Mouse (Mus musculus): ENCODE data around the gene Camta1.

Camta1 gene

DNA sequence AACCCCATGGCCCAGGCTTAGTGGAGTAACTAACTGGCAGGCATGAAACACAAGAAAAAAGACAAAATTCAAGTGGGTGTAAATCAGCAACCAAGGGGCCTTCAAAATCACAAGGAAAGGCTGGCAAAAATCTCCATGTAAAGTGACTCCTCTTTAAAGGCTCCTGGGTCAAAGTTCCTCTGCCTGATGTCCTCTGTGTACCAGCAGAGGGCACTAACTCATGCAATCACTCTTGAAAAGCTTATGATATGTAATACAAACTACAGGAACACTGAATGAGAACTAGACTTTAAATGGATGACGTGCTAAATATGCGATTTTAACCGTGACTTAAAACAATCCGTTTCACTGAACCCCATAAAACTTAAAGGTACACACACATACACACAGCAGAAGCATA is 83.2 kb downstream of the Camta1 start:
- DNase-seq, result no peak

DNA sequence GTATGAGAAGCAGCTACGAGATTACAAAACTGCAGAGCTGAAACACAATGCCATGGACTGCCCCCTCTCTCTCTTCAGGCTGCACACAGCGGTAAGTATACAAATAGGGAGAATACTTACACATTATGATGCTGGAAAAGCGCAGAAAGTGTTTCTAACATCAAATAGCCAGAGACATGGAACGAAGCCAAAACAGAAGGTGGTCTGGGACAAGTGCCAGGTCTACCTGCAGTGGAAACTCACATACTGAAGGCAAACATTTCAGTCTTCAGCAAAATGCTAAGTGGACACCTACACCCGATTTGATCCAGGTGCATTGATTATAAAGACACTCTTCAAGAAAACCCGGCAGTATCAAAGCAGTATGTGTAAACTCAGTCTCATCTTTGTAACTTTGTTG is 84.2 kb downstream of the Camta1 start:
- no peak for DNase-seq

DNA sequence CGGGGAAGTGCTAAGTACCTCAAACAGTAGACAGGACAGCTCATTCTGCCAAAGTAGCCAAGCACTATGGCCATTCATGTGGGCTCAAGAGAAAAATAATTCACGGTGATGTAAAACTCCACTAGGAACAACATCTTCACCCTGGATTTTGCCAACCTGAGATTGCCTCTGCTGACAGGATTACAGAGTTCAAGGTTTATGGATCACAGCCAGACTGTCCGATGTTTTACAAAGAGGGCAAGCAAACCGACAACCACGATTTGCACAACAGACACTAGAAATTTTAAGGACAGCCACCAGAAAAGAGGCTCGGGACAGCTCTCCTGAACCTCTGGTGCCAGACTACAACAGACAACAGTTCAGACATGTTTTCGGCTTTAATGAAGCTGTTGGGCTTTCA is 86.2 kb downstream of the Camta1 start:
- DNase-seq, result no peak

DNA sequence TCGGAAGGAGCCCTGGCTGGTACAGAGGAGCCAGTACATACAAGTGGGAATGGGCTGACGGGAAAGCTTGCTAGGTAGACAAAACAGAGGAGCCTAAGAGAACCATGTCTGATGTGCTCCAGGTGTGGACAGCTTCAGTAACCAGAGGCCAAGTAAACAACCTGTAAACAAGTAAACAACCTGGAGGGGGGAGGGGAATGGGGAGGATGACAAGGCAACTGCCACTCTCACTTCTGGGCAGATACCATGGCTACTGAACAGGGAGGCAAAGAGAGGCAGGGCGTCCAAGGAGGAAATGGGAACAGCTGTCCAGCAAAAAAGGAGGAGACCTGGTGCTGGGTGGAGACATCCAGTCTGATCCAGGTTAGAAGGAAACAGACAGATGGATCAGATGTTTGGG is 88.0 kb downstream of the Camta1 start:
- DNase-seq, result no peak

DNA sequence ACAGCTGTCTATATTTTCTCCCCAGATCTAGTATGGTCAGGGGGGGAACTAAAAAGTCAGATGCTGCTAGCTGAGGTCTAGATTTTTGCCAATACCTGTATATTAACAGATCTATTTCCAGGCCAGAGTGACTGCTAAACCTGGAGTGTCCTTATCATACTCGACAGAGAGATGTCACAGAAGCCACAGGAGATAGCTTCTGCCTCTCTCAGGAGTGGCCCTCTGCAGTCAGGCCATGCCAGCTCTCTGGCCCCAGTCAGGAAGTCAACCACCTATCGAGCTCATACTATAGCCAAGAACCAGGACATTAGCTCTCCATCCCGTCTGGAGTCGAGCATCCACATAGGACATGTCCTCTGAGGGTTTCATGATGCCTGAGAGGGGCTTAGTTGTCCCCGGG is 88.7 kb downstream of the Camta1 start:
- no peak for DNase-seq

DNA sequence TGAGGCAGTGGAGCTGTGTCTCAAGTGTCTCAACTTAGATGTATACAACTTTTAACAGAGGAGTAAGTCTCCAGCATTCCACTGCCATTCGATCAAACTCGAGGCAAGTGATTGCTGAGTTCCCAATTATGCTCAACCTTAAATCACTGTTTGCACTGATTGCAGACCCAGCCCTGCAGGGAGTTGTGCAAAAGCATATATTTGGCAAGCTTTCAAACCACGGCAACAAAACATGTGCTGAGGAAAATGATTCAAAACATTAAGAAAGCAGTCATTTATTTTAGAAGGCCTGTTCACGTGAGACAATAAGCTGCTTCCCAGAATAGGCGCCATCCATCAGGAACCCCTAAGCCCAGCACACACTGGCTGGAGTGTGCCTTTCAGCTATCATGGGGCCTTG is 91.0 kb downstream of the Camta1 start:
- DNase-seq, result no peak

DNA sequence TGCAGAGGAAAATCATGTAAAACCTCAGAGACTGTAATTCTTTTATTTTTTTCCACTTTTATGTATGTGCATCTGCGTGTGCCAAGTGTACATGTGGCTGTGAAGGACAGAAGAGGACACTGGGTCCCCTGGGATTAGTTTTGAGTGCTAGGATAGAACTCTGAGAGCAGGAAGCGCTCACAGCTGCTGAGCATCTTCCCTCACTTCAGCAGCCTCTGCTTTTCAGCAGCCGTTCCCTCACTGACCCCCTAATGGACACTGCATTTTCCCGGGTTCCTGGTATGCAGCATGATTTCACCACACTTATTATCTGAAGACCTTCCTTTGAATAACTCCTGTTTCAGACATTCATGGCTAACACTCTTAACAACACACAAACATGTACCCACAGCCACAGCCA is 93.9 kb downstream of the Camta1 start:
- DNase-seq, result no peak

DNA sequence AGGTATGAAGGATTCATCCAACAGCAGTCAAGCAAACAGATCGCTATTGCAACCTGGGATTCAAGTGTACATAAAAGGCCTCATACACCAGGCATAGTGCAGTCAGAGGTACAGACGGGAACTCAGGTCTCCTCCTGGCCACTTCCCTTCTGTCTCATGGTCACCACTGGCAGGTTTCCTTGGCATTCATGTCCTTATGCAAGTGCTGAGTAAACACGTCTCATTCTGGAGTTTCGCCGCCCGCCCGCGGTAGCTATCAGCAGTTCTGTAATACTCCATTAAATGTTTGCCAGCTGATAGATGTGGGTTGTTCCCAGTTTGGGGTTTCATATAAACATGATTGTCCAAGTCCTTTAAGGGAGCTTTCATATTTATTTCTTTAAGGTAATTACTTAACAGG is 94.3 kb downstream of the Camta1 start:
- no peak for DNase-seq

DNA sequence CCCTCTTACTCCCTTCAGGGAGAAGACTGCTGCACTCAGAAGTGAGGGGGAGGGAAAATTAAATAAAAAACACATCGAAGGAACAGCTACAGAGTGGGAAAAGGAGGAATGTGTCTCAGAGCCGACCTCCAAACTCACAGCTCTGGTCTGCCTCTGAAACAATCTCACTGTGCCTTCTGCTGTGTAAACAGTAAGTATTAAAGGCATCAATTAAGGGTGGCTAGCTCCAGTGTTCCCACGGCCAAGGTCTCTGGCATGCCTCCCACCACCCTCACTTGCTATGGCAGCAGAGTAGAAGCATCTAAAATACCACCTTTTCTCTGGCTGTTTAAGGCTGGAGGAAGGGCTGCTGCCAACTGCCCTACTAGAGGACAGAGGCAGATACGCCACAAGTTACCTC is 96.3 kb downstream of the Camta1 start:
- DNase-seq, result no peak

DNA sequence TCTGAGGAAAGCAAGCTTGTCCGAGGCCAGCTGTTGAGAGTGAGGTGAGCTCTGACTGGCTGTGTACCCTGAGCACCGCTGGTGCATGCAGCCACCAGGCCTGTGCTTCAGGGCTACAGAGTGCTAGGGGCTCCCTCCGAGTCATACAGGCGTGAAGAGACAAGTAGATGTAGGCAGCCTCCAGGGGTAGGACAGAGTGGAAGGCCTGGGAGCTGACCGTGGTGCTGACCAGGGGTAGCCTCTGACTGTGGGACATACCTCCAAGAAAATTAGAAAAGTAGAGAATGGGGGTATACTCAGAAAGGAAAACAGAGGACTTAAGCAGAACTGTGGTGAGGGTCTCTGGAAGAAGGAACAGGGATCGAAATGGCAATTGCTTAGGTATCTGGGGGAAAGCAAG is 97.7 kb downstream of the Camta1 start:
- no peak for DNase-seq

DNA sequence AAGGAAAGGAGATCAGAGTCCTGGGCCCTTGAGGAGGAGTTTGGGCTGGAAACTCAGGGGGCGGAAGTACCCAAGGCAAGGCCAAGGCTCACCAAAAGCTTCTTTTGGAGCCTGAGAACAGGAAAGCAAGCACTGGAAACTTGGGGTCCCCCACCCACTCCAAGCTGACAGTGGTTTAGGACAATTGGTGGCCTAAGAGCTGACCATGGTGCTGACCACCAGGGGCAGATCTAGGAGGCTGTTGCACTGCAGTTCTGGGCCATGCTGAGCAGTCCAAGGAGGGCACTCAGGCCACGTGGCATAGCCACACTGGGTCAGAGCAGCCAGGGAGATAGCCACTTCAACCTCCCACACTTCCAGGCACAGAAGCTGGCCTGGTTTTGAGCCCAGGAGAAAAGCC is 102.6 kb downstream of the Camta1 start:
- no peak for DNase-seq

DNA sequence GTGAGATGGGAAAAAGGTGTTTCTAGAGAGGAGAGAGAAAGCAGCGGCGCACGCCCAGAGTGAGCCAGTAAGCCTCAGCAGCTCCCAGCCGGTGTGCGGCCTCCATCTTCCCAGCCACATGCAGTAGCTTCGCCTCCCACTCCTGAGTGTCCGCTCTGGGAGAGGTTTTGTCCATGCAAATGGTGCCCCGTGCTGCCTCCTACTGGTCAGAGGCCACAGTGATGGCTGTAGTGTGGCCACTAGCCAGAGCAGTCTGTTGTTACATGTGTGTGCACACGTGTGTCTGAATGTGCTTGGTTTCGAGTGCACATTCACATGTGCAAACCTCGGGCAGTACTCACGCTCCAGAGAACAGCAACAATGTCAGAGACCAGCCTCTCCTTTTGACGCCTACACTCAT is 103.3 kb downstream of the Camta1 start:
- no peak for DNase-seq

DNA sequence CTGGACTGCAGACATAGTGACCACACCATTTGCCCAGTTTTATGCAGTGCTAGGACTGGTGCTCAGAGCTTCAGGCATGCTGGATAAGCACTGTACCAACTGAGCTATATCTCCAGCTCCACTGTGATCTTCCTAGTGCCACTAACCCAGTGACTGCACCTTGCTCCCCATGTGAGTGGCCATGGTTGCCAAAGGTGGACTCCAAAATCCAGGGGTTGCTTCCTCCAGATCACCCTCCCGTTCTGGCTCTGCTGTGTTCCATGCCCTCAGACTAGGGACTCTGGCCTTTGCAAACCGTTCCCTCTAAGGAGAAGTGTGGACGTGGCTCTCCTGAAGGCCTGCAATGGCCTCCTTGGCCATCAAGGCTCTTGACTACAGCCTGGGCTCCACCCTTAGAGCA is 104.4 kb downstream of the Camta1 start:
- no peak for DNase-seq

DNA sequence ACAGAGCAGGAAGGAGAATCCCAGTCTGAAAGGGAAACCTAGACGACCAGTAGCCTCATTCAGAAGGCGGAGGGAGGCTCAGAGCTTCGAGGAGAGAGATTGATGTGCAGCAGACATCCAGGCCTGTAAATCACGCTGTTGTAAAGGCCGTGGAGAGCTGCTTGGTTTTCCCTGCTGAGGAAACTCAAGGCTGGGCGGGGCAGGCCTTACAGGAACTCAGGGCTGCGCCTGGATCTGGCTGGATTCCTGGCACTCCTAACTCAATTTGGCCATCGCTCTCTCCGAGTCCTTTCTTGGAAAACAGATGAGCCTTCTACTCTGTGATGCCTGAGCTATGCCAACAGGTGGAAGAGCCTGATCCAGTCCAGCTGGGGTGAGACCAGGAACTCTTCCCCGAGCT is 105.3 kb downstream of the Camta1 start:
- DNase-seq, result no peak

DNA sequence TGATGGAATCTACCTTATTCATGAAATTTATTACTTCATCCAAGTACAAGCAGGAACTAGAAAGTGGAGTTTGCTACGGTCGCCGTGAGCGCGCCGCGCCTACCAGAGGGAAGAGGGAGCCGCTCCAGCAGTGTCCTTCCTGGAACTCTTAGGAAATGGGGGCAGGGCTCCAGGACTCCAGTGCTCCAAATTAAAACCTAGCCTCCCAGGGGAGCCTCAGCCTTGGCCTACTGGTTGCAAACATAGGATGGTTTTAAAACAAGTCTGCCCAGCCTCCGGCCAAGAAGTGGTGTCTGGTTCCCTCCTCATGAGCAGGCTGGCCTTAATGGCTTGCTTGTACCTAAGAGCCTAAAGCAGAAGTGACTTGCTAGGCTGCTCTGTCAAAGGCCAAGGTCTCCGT is 108.4 kb downstream of the Camta1 start:
- no peak for DNase-seq

DNA sequence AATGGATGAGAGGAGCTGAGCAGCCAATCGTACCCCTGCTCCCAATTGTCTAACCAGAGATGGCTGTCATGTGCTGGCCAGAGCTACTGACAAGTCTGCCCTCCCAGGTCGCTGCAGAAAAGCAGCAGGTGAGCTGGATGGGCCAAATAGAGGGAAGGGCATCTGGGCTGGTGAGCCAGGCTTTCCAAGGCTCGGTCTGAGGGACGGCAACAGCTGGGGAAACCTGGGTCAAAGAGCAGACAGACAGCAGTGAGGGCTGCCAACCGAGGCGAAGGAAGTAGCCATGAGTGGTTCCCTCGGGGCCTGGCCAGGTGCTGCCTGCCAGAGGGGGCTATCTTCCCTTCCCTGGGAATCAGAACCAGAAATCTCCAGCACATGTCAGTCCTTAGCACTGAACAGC is 109.1 kb downstream of the Camta1 start:
- no peak for DNase-seq

DNA sequence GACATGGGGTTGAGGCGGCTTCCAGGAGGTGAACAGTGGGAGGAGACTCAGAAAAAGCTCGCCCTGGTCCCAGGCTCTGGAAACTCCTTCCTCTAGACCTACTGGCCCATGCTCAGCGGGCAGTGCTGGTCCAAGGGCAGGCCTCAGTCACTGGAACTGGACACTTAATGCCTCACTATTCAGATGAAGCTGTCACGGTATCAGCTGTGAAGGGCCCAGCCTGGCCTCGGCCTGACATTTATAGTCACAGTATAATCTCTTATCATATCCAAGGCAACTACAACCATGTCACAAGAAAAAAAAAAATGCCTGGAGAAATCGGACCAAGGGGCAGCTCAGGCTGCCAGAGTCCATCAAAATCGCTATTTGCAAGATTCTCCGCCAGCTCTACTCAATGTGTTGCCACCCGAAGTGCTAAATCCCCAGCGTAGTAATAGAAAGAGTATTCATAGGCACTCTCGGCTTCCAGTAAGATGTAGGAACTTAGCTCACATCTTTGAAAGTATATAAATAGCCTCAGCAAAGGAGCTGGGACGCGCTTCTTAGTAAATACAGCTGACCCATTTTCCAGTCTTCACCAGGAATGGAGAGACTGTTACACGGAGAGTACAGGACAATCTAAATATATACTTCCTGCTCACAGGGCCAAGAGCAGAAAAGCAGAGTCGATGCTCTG is 110.3 kb downstream of the Camta1 start:
- DNase-seq, result no peak

DNA sequence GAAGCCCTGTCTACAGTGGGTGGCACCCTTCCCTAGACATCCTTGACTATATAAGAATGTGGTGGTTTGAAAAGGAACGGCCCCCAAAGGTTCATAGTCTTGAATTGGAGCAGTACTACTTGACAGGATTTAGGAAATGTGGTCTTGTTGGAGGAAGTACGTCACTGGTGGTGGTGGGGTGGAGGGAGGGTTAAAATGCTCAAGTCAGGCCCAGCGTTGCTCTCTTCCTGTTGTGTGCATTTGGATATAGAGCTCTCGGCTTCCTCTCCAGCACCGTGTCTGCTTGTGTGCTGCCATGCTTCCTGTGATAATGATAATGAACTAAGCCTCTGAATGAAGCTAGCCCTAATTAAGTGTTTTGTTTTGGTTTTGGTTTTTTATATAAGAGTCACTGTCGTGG is 114.0 kb downstream of the Camta1 start:
- DNase-seq, result no peak

DNA sequence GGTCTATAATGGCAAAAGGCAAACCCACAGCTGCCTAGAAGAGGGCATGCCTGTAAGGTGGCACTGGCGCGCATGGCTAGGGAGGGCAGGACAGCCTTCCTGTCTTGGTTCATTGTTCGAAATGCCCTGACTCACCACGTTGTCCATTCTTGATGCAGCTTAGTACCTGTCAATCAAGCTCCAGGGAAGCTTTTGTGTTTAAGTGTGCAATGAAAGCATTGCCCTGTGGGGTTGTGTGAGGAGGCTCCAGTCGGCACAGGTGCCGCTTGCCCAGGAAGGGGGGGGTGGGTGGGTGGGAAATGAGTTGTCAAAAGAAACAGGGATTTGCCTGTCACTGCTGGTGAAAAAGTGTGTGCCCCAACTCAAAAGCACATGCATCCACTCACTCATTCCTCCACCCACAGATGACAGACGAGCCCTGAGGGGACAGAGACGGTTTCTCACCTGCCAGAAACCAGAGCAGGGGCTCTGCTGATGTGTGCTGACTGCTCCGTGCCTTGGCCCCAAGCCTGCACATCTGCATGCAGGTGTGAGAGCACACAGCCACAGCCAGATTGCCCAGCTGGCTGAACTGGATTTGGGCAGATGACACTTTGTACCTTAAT is 115.6 kb downstream of the Camta1 start:
- no peak for DNase-seq

DNA sequence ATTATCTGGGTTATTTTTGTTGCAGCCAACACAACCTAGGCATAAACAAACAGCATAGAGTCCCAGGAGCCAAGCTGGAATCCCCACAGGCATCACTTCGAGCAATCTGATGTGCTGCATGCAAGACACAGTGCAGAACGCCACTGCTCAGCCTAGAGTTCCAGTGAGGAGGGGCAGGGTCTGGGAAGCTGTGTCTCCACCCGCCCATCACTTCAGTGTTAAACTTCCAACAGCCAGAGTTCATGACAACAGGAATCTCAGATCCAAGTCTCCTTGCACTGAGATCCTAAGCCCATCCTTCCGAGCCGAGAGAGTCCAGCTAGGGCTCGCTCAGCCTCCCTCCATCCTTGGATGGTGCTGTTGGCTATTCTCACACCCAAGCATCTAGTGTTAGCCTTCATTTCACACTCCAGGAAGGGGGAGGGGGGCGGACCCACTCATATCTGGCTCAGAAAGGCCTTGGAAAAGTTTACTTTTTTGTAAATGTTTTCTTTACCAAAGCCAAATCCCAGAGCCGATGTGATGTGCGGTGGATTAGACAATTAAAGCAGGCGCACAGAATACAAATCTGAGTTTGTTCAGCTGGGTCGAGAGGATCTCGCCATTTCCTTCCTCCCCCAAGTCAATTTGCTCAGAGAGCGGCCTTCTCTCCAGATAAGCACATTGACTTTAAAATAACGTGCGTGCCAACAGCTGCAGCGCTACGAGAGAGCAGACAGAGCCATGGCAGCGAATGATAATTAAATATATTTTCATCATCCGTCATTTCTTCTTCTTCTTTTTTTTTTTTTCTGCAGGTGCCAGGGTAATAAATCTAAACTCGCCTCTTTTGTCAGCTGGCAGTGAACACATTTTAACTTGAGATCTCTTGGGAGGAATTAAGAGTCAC is 120.2 kb downstream of the Camta1 start:
- DNase-seq, result no peak

DNA sequence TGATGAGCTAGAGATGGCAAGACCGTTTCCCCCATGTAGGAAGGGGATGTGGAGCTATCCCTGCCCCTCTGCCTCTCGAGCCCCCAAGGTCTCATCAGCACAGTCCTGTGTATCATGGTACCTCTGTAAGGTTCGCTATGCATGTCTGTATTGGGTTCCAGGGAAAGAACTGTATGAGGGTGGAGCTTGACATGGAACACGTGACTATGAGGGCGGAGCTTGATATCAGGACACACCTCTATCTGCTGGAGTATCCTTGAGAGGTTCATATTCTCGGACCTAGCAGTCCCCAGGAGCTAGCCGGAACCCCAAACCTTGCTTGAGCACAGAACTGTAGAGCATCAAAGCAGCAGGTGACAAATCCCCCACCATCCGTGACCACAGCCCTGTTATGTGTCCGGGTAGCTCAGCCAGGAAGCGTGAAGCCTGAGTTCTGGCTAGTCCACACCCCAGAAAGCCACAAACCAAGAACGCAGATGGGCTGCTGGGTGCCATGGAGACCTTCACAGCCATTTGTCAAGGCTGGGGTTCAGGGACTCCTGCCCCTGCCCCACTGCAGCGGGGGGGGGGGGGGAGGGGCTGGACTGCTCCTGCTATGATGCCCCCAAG is 122.2 kb downstream of the Camta1 start:
- no peak for DNase-seq

DNA sequence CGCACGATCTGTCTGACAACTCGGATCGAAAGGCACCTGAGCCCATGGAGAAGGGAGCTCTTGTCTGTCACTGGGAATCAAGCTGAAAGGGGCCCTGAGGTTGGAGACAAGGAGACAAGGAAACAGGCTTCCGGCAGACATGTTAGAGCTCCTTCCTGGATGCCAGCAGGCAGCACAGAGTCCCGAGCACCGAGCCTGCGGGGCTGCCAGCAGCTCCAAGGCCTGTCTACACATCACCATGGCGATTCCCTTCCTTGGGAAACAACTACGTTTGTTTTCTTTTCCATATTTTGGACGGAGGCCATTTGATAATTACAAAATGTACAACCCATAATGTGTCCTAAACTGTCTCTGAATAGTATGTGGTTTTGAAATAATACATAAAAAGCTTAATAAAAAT is 122.8 kb downstream of the Camta1 start:
- no peak for DNase-seq

DNA sequence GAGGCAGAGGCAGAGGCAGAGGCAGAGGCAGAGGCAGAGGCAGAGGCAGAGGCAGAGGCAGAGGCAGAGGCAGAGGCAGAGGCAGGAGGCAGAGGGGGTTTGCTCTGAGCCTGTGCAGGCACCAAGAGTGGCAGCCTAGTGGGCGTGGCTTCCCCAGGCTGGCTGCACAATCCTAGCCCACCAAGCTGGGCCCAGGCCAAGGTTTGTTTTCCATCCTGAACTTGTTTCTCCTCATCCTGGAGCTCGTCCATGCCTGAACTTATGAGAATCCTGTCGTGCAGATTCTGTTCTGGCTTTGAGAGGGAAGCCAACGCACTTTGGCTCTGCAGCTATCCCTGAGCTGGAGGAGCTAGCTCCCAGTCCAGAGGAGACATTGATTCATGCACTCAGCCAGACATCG is 123.4 kb downstream of the Camta1 start:
- no peak for DNase-seq

DNA sequence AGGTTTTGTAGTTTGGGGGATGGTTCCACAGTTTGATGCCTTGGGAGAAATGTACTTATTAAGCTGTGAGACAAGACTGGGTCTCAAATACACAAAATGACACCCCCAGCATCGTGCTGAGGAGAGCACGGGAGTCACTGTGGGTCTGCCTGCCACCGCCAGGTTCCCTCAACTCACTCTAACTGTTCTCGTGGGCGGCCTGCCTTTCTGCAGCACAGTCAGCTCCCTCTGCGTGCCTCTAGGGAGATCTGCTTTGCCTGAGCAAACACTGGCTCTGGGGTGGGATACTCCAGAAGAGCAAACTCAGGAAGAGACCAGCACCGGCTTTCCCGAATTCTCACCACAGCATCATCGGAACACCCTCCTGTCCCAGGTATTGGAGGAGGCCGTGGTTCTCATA is 129.0 kb downstream of the Camta1 start:
- DNase-seq, result no peak
